Mouse (Mus musculus) midbrain, embryonic 15.5 days (tissue): ENCODE measurements at regions not wholly inside any gene's neighbourhood (a gene's known extent, or its start where the extent isn't known, plus 50 kb on each side); places are given as distances from the start of the nearest gene placed in this dataset.
A peak's percentile ranks its signal among the peaks of the same experiment; 100 is the strongest.

ENCODE experiments used
- ATAC-seq: fragments of 200-750 bp; cut with Nextera tagmentation; replicated peaks from 2 replicates; pipeline ENCODE4 v1.8.0; 2017; ENCODE audit warnings: moderate TSS enrichment
- H3K27ac ChIP-seq: fragments of 300-500 bp; sonication (generic); 2 replicates; pipeline ENCODE4 v1.5.1; 2015; ENCODE audit warnings: mild to moderate bottlenecking, inconsistent platforms
- H3K27me3 ChIP-seq: fragments of 300-500 bp; sonication (generic); replicated peaks from 2 replicates; pipeline ENCODE4 v1.6.1; 2015; ENCODE audit warnings: inconsistent platforms
- H3K36me3 ChIP-seq: fragments of 300-500 bp; sonication (generic); replicated peaks from 2 replicates; pipeline ENCODE4 v1.6.1; 2015; ENCODE audit warnings: inconsistent platforms
- H3K4me1 ChIP-seq: fragments of 300-500 bp; sonication (generic); 2 replicates; pipeline ENCODE4 v1.6.1; 2015; ENCODE audit warnings: inconsistent platforms
- H3K4me2 ChIP-seq: fragments of 300-500 bp; sonication (generic); 2 replicates; pipeline ENCODE4 v1.6.1; 2015; ENCODE audit warnings: inconsistent platforms, mild to moderate bottlenecking, moderate library complexity
- H3K4me3 ChIP-seq: fragments of 300-500 bp; sonication (generic); 2 replicates; pipeline ENCODE4 v1.5.1; 2015; ENCODE audit warnings: mild to moderate bottlenecking, inconsistent platforms
- H3K9ac ChIP-seq: fragments of 300-500 bp; sonication (generic); 2 replicates; pipeline ENCODE4 v1.6.1; 2015; ENCODE audit warnings: mild to moderate bottlenecking, inconsistent platforms
- H3K9me3 ChIP-seq: fragments of 300-500 bp; sonication (generic); 2 replicates; pipeline ENCODE4 v1.6.1; 2016; ENCODE audit warnings: inconsistent platforms
- WGBS: fragments of 180-500 bp; shearing (Covaris S2); methylation state at CpG from one replicate; pipeline ENCODE4 v1.1.7; 2015; ENCODE audit warnings: mixed read lengths; 5-methylcytosine and 5-hydroxymethylcytosine counted together

DNA sequence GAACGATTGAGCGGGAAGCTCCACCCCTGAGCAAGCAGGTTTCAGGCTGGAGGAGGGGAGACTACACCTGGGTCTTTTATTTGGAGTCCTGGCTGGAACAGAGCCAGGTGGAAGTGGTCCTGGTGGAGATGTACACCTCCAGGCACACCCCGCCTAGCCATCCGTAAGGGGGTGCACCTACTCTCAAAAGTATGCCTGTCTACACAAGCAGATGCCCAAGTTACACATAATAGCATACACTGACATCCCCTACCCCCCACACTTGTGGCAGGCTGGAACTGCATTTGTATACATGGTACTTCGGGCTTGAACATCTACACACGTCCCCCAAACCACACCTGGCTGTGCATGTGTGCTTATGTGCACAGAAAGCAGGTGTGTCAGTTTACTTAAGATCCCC is 236.8 kb upstream of the 4930535I16Rik start:
- WGBS = 89% methylated on average over 6 of the region's 6 CpGs
- no peak for ATAC-seq

DNA sequence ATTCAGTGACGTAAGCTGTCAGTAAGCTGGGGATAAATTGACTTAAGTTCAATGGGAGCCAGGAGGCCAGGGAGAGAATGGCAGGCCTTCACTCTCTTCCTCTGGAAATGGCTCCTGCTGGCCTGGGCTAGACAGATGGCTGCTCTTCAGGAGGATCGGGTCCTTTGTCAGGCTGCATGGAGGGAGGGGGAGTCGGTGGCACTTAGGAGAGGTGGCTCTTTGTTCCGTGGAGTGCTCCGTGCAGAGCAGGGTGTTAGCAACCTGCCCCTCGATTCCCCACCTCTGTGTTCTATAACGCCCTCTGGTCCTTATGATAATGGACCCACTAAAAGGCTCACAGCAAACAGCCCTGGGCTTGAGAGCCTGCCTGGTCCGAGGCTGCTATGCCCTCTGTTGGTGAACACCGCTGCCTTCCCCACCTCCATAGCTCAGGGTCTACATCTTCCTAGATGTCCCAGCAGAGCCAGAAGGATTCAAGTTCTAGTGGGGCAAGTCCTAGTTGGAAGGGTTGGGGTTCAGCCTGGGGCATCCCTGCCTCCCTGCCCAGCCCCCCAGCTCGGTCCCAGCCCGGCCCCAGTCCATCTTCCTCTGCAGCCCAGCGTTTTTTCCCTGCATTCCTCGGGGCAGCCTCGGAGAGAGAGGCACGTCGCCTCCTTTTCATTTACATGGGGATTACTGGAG is 232.1 kb upstream of the 4930535I16Rik start:
- Histone ChIP-seq H3K4me1 (peaks cover 17% of the 10 kb centered on the region), H3K36me3 (no peaks in the 10 kb centered on the region), H3K9ac (no peak overlapping the region; the same call in 1 of the 2 replicates), H3K27me3 (peaks cover 5% of the 10 kb centered on the region), H3K27ac (peak overlapping the region; percentile 16; the same call in 1 of the 2 replicates), H3K4me2 (peak overlapping the region; percentile 36), H3K9me3 (no peaks in the 10 kb centered on the region), H3K4me3 (no peak overlapping the region)
- 4% methylated on average over 16 of the region's 16 CpGs for WGBS
- peak; percentile 17; the same call in 1 of the 2 replicates for ATAC-seq

More for the DNA sequence above, 236.8 kb upstream of the 4930535I16Rik start:
- no peak overlapping the region for H3K27ac ChIP-seq
- H3K4me1 ChIP-seq = peaks cover 11% of the 10 kb centered on the region
- H3K36me3 ChIP-seq = no peaks in the 10 kb centered on the region
- H3K9me3 ChIP-seq = no peaks in the 10 kb centered on the region
- no peak overlapping the region for H3K4me3 ChIP-seq
- H3K9ac ChIP-seq = no peak overlapping the region
- H3K4me2 ChIP-seq = no peak overlapping the region
- no peaks in the 10 kb centered on the region; the same call in 1 of the 2 replicates for H3K27me3 ChIP-seq

DNA sequence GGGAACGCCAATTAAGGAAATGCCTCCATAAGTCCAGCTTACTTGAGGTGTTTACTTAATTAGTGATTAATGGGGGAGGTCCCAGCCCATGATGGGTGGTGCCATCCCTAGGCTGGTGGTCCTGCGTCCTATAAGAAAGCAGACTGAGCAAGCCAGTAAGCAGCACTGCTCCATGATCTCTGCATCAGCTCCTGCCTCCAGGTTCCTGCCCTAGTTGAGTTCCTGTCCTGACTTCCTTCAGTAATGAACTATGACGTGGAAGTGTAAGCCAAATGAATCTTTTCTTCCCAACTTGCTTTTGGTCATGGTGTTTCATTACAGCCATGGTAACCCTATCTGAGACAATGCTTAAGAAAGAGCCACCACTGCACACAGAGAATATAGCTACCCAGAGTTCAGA is 231.2 kb upstream of the 4930535I16Rik start:
- no peaks in the 10 kb centered on the region for H3K36me3 ChIP-seq
- 94% methylated on average over 3 of the region's 3 CpGs for WGBS
- H3K27ac ChIP-seq = no peak overlapping the region
- H3K9ac ChIP-seq = no peak overlapping the region
- peaks cover 5% of the 10 kb centered on the region for H3K27me3 ChIP-seq
- no peak overlapping the region for H3K4me2 ChIP-seq
- no peak overlapping the region for H3K4me3 ChIP-seq
- ATAC-seq = no peak
- peaks cover 17% of the 10 kb centered on the region for H3K4me1 ChIP-seq
- H3K9me3 ChIP-seq = no peaks in the 10 kb centered on the region

DNA sequence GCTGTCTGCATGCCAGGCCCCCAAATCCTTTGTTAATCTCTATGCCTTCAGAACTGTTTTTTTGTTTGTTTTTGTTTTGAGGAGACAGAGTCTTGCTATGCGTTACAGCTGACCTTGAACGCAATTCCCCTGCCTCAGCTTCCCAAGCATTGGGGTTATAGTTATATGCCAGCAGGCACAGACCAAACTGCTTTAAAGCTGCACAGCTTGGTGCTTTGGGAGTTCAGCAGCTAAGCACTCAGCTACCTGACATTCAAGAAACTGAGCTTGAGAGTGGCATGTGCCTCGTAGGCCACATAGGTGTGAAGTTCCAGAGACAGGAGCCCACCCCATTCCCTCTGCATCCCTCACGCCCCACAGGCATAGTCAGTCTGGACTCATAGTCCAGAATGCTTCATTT is 229.5 kb upstream of the 4930535I16Rik start:
- ATAC-seq = no peak
- 70% methylated on average over 4 of the region's 4 CpGs for WGBS
- H3K27ac ChIP-seq = no peak overlapping the region
- peaks cover 5% of the 10 kb centered on the region; the same call in 1 of the 2 replicates for H3K27me3 ChIP-seq
- H3K4me1 ChIP-seq = peaks cover 17% of the 10 kb centered on the region
- H3K4me2 ChIP-seq = no peak overlapping the region
- H3K9me3 ChIP-seq = no peaks in the 10 kb centered on the region
- no peaks in the 10 kb centered on the region for H3K36me3 ChIP-seq
- no peak overlapping the region for H3K4me3 ChIP-seq
- H3K9ac ChIP-seq = no peak overlapping the region

DNA sequence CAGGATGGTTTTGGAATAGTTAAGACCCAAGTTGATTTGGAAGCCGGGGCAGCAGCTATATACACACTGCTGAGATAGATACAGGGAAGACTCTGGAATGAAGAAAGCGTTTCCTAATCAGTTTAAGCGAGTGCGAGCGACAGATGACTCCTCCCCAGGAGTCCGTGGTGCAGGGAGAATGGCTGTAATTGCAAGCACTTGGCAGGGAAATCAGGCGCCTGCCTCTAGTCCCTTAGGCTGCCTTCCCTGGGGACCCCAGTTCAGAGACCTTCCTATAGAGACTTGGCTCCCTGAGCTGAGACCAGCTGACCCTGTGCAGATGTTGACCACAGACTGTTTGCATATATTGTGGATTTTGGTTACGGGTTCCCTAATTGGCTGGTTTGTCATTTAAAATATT is 228.3 kb upstream of the 4930535I16Rik start:
- Histone ChIP-seq H3K27ac (no peak overlapping the region), H3K36me3 (no peaks in the 10 kb centered on the region), H3K9me3 (no peaks in the 10 kb centered on the region), H3K4me2 (no peak overlapping the region), H3K4me1 (peaks cover 17% of the 10 kb centered on the region), H3K27me3 (peaks cover 5% of the 10 kb centered on the region; the same call in 1 of the 2 replicates), H3K9ac (no peak overlapping the region), H3K4me3 (no peak overlapping the region)
- ATAC-seq = no peak
- WGBS = 14% methylated on average over 8 of the region's 8 CpGs

DNA sequence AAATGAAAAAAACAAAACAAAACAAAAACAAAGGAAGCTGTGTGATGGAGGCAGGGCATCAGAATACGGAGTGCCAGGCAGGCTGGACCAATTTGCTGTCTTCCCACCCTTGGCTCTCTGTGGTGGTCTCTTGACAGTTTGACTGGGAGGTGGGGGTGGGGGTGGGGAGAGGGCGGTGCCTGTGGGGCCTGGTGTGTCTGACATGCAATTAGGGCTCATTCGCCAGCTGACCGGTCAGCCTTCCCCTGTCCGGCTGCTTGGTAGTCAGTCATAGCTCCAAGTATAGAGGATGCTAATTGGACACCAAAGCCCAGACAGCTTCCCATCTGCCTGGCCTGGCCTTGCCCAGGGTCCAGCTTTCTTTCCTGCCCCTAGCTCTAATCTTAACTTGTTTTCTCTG is 225.8 kb upstream of the 4930535I16Rik start:
- Histone ChIP-seq H3K4me2 (no peak overlapping the region), H3K9ac (no peak overlapping the region), H3K27me3 (peaks cover 5% of the 10 kb centered on the region; the same call in 1 of the 2 replicates), H3K27ac (no peak overlapping the region), H3K9me3 (no peaks in the 10 kb centered on the region), H3K36me3 (no peaks in the 10 kb centered on the region), H3K4me1 (peaks cover 6% of the 10 kb centered on the region), H3K4me3 (no peak overlapping the region)
- no peak for ATAC-seq
- WGBS = 49% methylated on average over 5 of the region's 5 CpGs

DNA sequence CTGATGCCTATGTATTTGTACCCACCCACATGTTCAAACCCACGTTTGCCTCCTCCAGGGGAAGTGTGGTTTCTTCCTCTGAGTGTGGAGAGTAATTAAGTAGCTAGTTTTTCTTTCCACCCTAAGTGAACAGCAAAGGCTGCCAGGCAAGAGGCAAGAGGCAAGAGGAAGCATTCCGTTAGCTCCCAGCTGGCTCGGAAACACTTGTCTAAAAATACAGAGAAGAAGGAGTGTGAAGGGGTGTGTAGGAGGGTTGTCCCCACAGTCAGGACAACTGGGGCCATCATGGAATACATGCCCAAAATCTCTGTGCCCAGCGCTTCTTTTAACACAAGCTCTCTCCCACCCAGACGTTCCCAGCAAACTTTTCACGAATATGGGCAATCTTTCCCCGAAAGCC is 225.4 kb upstream of the 4930535I16Rik start:
- Histone ChIP-seq H3K27ac (no peak overlapping the region), H3K4me2 (no peak overlapping the region), H3K4me1 (peaks cover 6% of the 10 kb centered on the region), H3K4me3 (no peak overlapping the region), H3K9me3 (no peaks in the 10 kb centered on the region), H3K9ac (no peak overlapping the region), H3K27me3 (peaks cover 5% of the 10 kb centered on the region; the same call in 1 of the 2 replicates), H3K36me3 (no peaks in the 10 kb centered on the region)
- no peak for ATAC-seq
- 57% methylated on average over 7 of the region's 7 CpGs for WGBS

DNA sequence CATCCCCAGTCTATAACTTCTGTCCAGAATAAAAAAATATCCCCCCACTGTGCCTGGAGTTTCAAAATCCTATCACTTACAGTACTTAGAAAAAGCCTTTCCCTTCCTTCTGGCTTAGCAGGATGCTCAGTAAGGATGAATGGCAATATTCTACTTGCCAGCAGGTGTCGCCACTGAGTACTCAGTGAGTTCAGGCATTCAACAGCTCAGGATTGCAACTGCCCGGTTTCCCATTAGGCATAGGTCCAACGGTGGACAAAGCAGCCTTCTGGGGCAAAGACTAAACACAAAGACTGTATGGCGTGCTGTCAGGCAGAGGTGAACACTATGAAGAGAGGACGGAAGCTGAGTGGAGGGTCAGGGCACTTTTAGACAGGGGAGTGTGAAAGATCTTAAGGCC is 224.3 kb upstream of the 4930535I16Rik start:
- peak; percentile 67 for ATAC-seq
- Histone ChIP-seq H3K4me3 (no peak overlapping the region), H3K9me3 (no peaks in the 10 kb centered on the region), H3K36me3 (no peaks in the 10 kb centered on the region), H3K4me1 (peaks cover 6% of the 10 kb centered on the region), H3K27me3 (peaks cover 5% of the 10 kb centered on the region; the same call in 1 of the 2 replicates), H3K27ac (no peak overlapping the region), H3K9ac (no peak overlapping the region), H3K4me2 (no peak overlapping the region)
- WGBS = 2% methylated on average over 5 of the region's 5 CpGs

DNA sequence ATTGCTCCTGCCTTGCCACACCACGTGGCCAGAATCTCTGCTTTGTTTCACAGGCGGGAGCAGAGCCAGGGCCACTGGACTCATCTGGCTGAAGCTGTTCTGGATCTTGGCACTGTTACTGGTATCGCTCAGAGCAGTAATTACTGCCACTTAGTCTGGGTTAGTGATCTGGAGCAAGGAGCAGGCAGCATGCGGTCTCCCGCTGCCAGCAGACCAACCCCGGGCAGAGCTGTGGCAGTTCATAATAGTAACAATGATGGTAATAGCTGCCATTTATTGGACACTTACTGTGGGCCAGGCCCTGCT is 217.3 kb upstream of the 4930535I16Rik start:
- H3K27me3 ChIP-seq = no peaks in the 10 kb centered on the region
- H3K36me3 ChIP-seq = no peaks in the 10 kb centered on the region
- no peak overlapping the region for H3K4me2 ChIP-seq
- H3K9me3 ChIP-seq = no peaks in the 10 kb centered on the region
- 0 out of 2 replicates have a peak, but pooled peaks have one; percentile 39 for ATAC-seq
- no peak overlapping the region for H3K9ac ChIP-seq
- no peaks in the 10 kb centered on the region for H3K4me1 ChIP-seq
- H3K4me3 ChIP-seq = no peak overlapping the region
- 55% methylated on average over 6 of the region's 6 CpGs for WGBS
- no peak overlapping the region for H3K27ac ChIP-seq

DNA sequence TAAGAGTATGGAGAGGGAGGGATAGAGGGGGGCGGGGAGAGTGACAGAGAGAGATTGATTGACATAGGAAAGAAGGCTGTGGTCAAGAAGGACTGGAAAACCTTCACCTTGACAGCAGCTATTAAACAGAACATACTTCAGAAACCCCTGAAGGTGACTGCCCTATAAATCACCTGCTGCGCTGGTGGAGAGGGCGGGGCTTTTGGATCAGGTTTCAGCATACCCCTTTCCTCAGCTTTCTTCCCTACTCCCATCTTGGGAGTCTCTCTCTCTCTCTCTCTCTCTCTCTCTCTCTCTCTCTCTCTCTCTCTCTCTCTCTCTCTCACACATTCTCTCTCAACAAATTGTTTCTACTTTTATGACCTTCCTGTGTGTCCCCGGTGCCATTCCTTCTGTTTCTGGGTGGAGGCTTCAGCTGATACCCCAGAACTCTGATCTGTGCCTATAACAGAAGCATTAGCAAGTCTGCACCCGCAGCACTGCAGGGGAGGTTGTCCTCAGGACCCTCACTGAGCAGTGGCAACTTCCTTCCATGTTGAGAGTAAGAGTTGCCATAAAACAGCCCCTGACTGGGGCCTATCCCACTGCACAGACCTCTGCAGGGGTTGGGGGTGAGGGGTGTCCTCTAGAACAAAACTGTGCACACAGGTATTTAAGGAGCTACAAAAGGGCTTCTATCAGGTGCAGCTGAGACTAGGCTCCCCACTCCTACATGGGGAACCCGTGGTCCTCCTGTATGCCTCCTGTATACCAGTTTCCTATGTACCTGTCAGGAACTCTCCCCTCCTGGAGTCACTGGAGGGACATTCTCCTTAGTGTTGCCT is 216.7 kb upstream of the 4930535I16Rik start:
- H3K4me3 ChIP-seq = no peak overlapping the region
- no peak for ATAC-seq
- no peaks in the 10 kb centered on the region for H3K27me3 ChIP-seq
- no peaks in the 10 kb centered on the region for H3K9me3 ChIP-seq
- no peaks in the 10 kb centered on the region for H3K4me1 ChIP-seq
- no peaks in the 10 kb centered on the region for H3K36me3 ChIP-seq
- no peak overlapping the region for H3K27ac ChIP-seq
- H3K9ac ChIP-seq = no peak overlapping the region
- H3K4me2 ChIP-seq = no peak overlapping the region
- 37% methylated on average over 6 of the region's 6 CpGs for WGBS

DNA sequence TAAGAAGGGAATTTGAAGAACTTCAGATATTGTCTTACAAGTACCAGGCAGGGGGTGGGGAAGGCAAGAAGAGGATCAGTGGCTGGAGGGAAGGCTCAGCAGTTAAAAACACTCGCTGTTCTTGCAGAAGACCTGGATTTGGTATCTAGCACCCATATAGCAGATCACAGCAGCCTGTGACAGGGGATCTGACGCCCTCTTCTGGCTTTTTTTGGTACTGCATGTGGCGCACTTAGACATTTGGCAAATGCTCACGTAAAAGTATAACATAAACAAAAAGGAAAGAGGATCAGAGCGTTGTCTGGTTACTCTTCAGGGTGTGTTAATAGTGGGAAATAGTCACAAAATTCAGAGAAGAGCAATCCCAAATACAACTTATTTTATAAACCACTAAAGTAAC is 213.1 kb upstream of the 4930535I16Rik start:
- 77% methylated on average over 5 of the region's 5 CpGs for WGBS
- Histone ChIP-seq H3K4me2 (no peak overlapping the region), H3K27ac (no peak overlapping the region), H3K36me3 (no peaks in the 10 kb centered on the region), H3K27me3 (no peaks in the 10 kb centered on the region), H3K4me1 (no peaks in the 10 kb centered on the region), H3K9me3 (no peaks in the 10 kb centered on the region), H3K4me3 (no peak overlapping the region), H3K9ac (no peak overlapping the region)
- no peak for ATAC-seq

DNA sequence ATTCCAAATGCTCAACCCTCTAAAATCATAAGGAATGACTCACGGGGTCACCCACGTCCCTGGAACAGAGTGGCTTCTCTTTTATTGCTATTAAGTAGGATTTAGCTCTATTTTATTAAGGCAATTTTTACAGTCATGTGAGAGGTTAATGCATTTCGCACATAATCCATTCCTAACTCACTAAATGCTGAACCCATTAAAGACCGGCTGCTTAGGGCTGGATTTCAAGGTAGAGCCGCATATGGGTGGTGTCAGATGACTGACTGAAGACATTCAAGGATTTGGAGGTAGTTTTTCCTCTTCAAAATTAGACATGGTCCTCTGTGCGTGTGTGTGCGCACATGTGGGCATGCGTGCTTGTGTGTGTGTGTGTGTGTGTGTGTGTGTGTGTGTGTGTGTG is 208.4 kb upstream of the 4930535I16Rik start:
- no peak overlapping the region for H3K4me2 ChIP-seq
- H3K9ac ChIP-seq = no peak overlapping the region
- no peak overlapping the region for H3K4me3 ChIP-seq
- H3K9me3 ChIP-seq = no peaks in the 10 kb centered on the region
- 80% methylated on average over 8 of the region's 8 CpGs for WGBS
- ATAC-seq = no peak
- no peaks in the 10 kb centered on the region for H3K4me1 ChIP-seq
- H3K27ac ChIP-seq = no peak overlapping the region
- H3K27me3 ChIP-seq = no peaks in the 10 kb centered on the region
- no peaks in the 10 kb centered on the region for H3K36me3 ChIP-seq

DNA sequence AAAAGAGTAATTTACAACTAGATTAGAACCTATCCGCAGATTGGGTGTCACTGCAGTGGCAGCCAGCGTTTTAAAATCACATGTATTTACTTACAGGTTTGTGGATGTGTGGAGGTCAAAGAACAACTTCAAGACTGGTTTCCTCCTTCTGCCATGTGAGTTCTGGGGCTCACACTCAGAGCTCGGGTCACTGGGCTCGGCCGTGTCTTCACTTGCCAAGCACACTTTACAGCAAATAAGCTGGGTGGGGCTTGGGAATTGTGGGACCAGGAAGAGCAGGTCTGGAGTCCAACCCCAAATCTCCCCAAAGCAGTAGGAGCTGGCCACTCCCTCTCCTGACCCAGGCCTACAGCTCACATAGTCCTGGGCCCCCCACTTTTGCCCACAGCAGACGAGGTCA is 202.5 kb upstream of the 4930535I16Rik start:
- no peak for ATAC-seq
- Histone ChIP-seq H3K27ac (no peak overlapping the region), H3K9me3 (no peaks in the 10 kb centered on the region), H3K36me3 (no peaks in the 10 kb centered on the region), H3K4me3 (no peak overlapping the region), H3K4me2 (no peak overlapping the region), H3K4me1 (no peaks in the 10 kb centered on the region), H3K27me3 (no peaks in the 10 kb centered on the region), H3K9ac (no peak overlapping the region)
- 71% methylated on average over 6 of the region's 6 CpGs for WGBS
